Mouse (Mus musculus): ENCODE measurements around the gene Nop9. TPM values are rescaled to one million over a fixed set of nuclear protein-coding genes. Genes with fewer than 3 reads are reported as not detected.

Nop9 gene
- polyA plus RNA-seq, 1 experiment from 2014 or later: 56.7 TPM

- Histone ChIP-seq H3K4me2 (ENCODE audit: low read depth, severe bottlenecking) (no peak overlapping the region), H3K9ac (ENCODE audit: low read length) (no peak overlapping the region), H3K27me3 (ENCODE audit: control insufficient read depth, insufficient read depth, low read length) (no peaks in the 10 kb centered on the region), H3K36me3 (ENCODE audit: control insufficient read depth, insufficient read depth, low read length) (no peaks in the 10 kb centered on the region), H3K4me1 (ENCODE audit: control insufficient read depth, insufficient read depth, low read length) (no peaks in the 10 kb centered on the region), H3K4me3 (ENCODE audit: low read depth, low read length) (no peak overlapping the region), H3K9me3 (ENCODE audit: control insufficient read depth, low read length) (no peaks in the 10 kb centered on the region), H3K27ac (replicated peaks; ENCODE audit: low read depth, low read length) (no peak overlapping the region)
- WGBS: 79% methylated on average over 10 of the region's 10 CpGs
- ATAC-seq (ENCODE audit: insufficient number of reproducible peaks, low FRiP score, low TSS enrichment, low read depth) (no peak), DNase-seq (ENCODE audit: low spot score) (no peak)
These were observed 11.6 kb upstream of the Nop9 start for GRCm38 (mm10) chr14:55733889-55734288.

- H3K27ac ChIP-seq (replicated peaks; ENCODE audit: low read depth, low read length): no peak overlapping the region
These were observed 10.6 kb upstream of the Nop9 start for GRCm38 (mm10) chr14:55734869-55735268.

GRCm38 (mm10) chr14:55735334-55735733 is 10.2 kb upstream of the Nop9 start:
- no peak overlapping the region for H3K4me2 ChIP-seq (ENCODE audit: low read depth, severe bottlenecking)
- 72% methylated on average over 3 of the region's 3 CpGs for WGBS
- no peak overlapping the region for H3K27ac ChIP-seq (replicated peaks; ENCODE audit: low read depth, low read length)
- no peaks in the 10 kb centered on the region for H3K9me3 ChIP-seq (ENCODE audit: control insufficient read depth, low read length)
- no peak overlapping the region for H3K4me3 ChIP-seq (ENCODE audit: low read depth, low read length)
- DNase-seq (ENCODE audit: low spot score) (no peak), ATAC-seq (ENCODE audit: insufficient number of reproducible peaks, low FRiP score, low TSS enrichment, low read depth) (no peak)
- H3K36me3 ChIP-seq (ENCODE audit: control insufficient read depth, insufficient read depth, low read length): peaks cover 2% of the 10 kb centered on the region; the same call in 1 of the 2 replicates
- no peaks in the 10 kb centered on the region for H3K4me1 ChIP-seq (ENCODE audit: control insufficient read depth, insufficient read depth, low read length)
- no peaks in the 10 kb centered on the region for H3K27me3 ChIP-seq (ENCODE audit: control insufficient read depth, insufficient read depth, low read length)
- H3K9ac ChIP-seq (ENCODE audit: low read length): no peak overlapping the region

More at GRCm38 (mm10) chr14:55734869-55735268, 10.6 kb upstream of the Nop9 start:
- H3K9ac ChIP-seq (ENCODE audit: low read length): no peak overlapping the region
- H3K27me3 ChIP-seq (ENCODE audit: control insufficient read depth, insufficient read depth, low read length): no peaks in the 10 kb centered on the region
- ATAC-seq (ENCODE audit: insufficient number of reproducible peaks, low FRiP score, low TSS enrichment, low read depth) (no peak), DNase-seq (ENCODE audit: low spot score) (no peak)
- H3K4me3 ChIP-seq (ENCODE audit: low read depth, low read length): no peak overlapping the region
- no peaks in the 10 kb centered on the region for H3K9me3 ChIP-seq (ENCODE audit: control insufficient read depth, low read length)
- 77% methylated on average over 7 of the region's 7 CpGs for WGBS
- H3K36me3 ChIP-seq (ENCODE audit: control insufficient read depth, insufficient read depth, low read length): peaks cover 2% of the 10 kb centered on the region; the same call in 1 of the 2 replicates
- H3K4me1 ChIP-seq (ENCODE audit: control insufficient read depth, insufficient read depth, low read length): no peaks in the 10 kb centered on the region
- no peak overlapping the region for H3K4me2 ChIP-seq (ENCODE audit: low read depth, severe bottlenecking)

GRCm38 (mm10) chr14:55735758-55736157 is 9.7 kb upstream of the Nop9 start:
- no peak for DNase-seq (ENCODE audit: low spot score)
- no peaks in the 10 kb centered on the region for H3K9me3 ChIP-seq (ENCODE audit: control insufficient read depth, low read length)
- peaks cover 2% of the 10 kb centered on the region; the same call in 1 of the 2 replicates for H3K36me3 ChIP-seq (ENCODE audit: control insufficient read depth, insufficient read depth, low read length)
- H3K4me3 ChIP-seq (ENCODE audit: low read depth, low read length): no peak overlapping the region
- no peaks in the 10 kb centered on the region for H3K27me3 ChIP-seq (ENCODE audit: control insufficient read depth, insufficient read depth, low read length)
- H3K4me1 ChIP-seq (ENCODE audit: control insufficient read depth, insufficient read depth, low read length): no peaks in the 10 kb centered on the region
- H3K27ac ChIP-seq (replicated peaks; ENCODE audit: low read depth, low read length): no peak overlapping the region
- ATAC-seq (ENCODE audit: insufficient number of reproducible peaks, low FRiP score, low TSS enrichment, low read depth): no peak
- H3K9ac ChIP-seq (ENCODE audit: low read length): no peak overlapping the region
- no peak overlapping the region for H3K4me2 ChIP-seq (ENCODE audit: low read depth, severe bottlenecking)
- WGBS: 84% methylated on average over 4 of the region's 4 CpGs

- no peak overlapping the region for H3K9ac ChIP-seq (ENCODE audit: low read length)
- H3K36me3 ChIP-seq (ENCODE audit: control insufficient read depth, insufficient read depth, low read length): peaks cover 2% of the 10 kb centered on the region; the same call in 1 of the 2 replicates
- H3K27me3 ChIP-seq (ENCODE audit: control insufficient read depth, insufficient read depth, low read length): no peaks in the 10 kb centered on the region
- H3K9me3 ChIP-seq (ENCODE audit: control insufficient read depth, low read length): no peaks in the 10 kb centered on the region
- DNase-seq (ENCODE audit: low spot score) (no peak), ATAC-seq (ENCODE audit: insufficient number of reproducible peaks, low FRiP score, low TSS enrichment, low read depth) (no peak)
- no peak overlapping the region for H3K4me3 ChIP-seq (ENCODE audit: low read depth, low read length)
- H3K4me2 ChIP-seq (ENCODE audit: low read depth, severe bottlenecking): no peak overlapping the region
- no peak overlapping the region for H3K27ac ChIP-seq (replicated peaks; ENCODE audit: low read depth, low read length)
- H3K4me1 ChIP-seq (ENCODE audit: control insufficient read depth, insufficient read depth, low read length): no peaks in the 10 kb centered on the region
- WGBS: 85% methylated on average over 9 of the region's 9 CpGs
These were observed 8.3 kb upstream of the Nop9 start for GRCm38 (mm10) chr14:55737086-55737687.

- H3K27me3 ChIP-seq (ENCODE audit: control insufficient read depth, insufficient read depth, low read length): no peaks in the 10 kb centered on the region
- H3K9ac ChIP-seq (ENCODE audit: low read length): no peak overlapping the region; the same call in 1 of the 2 replicates
- no peak overlapping the region for H3K27ac ChIP-seq (replicated peaks; ENCODE audit: low read depth, low read length)
- DNase-seq (ENCODE audit: low spot score) (peak; percentile 93), ATAC-seq (ENCODE audit: insufficient number of reproducible peaks, low FRiP score, low TSS enrichment, low read depth) (peak; percentile 45; the same call in 1 of the 2 replicates)
- no peak overlapping the region for H3K4me2 ChIP-seq (ENCODE audit: low read depth, severe bottlenecking)
- no peak overlapping the region for H3K4me3 ChIP-seq (ENCODE audit: low read depth, low read length)
- H3K9me3 ChIP-seq (ENCODE audit: control insufficient read depth, low read length): no peaks in the 10 kb centered on the region
- 23% methylated on average over 10 of the region's 10 CpGs for WGBS
- H3K36me3 ChIP-seq (ENCODE audit: control insufficient read depth, insufficient read depth, low read length): peaks cover 2% of the 10 kb centered on the region; the same call in 1 of the 2 replicates
- peaks cover 10% of the 10 kb centered on the region for H3K4me1 ChIP-seq (ENCODE audit: control insufficient read depth, insufficient read depth, low read length)
These were observed 1.8 kb upstream of the Nop9 start for GRCm38 (mm10) chr14:55743711-55744110.

GRCm38 (mm10) chr14:55745861-55746237 is 356 bp downstream of the Nop9 start:
- no peak for DNase-seq (ENCODE audit: low spot score)
- whole genome bisulfite sequencing: under 1% methylated on average over 31 of the region's 31 CpGs
- peaks cover 9% of the 10 kb centered on the region; the same call in 1 of the 2 replicates for H3K36me3 ChIP-seq (ENCODE audit: control insufficient read depth, insufficient read depth, low read length)
- no peak; the same call in 1 of the 2 replicates for ATAC-seq (ENCODE audit: insufficient number of reproducible peaks, low FRiP score, low TSS enrichment, low read depth)
- peak overlapping the region; percentile 76 for H3K9ac ChIP-seq (ENCODE audit: low read length)
- H3K27me3 ChIP-seq (ENCODE audit: control insufficient read depth, insufficient read depth, low read length): no peaks in the 10 kb centered on the region; the same call in 1 of the 2 replicates
- H3K27ac ChIP-seq (replicated peaks; ENCODE audit: low read depth, low read length): 0 out of 2 replicates have a peak overlapping the region, but pooled peaks have one; percentile 2
- no peaks in the 10 kb centered on the region for H3K9me3 ChIP-seq (ENCODE audit: control insufficient read depth, low read length)
- H3K4me3 ChIP-seq (ENCODE audit: low read depth, low read length): peak overlapping the region; percentile 93
- H3K4me1 ChIP-seq (ENCODE audit: control insufficient read depth, insufficient read depth, low read length): peaks cover 10% of the 10 kb centered on the region
- H3K4me2 ChIP-seq (ENCODE audit: low read depth, severe bottlenecking): peak overlapping the region; percentile 73

- Histone ChIP-seq H3K27ac (replicated peaks; ENCODE audit: low read depth, low read length) (no peak overlapping the region), H3K4me2 (ENCODE audit: low read depth, severe bottlenecking) (peak overlapping the region; percentile 73; the same call in 1 of the 2 replicates), H3K27me3 (ENCODE audit: control insufficient read depth, insufficient read depth, low read length) (no peaks in the 10 kb centered on the region; the same call in 1 of the 2 replicates), H3K4me3 (ENCODE audit: low read depth, low read length) (no peak overlapping the region), H3K36me3 (ENCODE audit: control insufficient read depth, insufficient read depth, low read length) (peaks cover 12% of the 10 kb centered on the region; the same call in 1 of the 2 replicates), H3K4me1 (ENCODE audit: control insufficient read depth, insufficient read depth, low read length) (peaks cover 10% of the 10 kb centered on the region), H3K9ac (ENCODE audit: low read length) (no peak overlapping the region), H3K9me3 (ENCODE audit: control insufficient read depth, low read length) (no peaks in the 10 kb centered on the region)
- ATAC-seq (ENCODE audit: insufficient number of reproducible peaks, low FRiP score, low TSS enrichment, low read depth) (no peak), DNase-seq (ENCODE audit: low spot score) (no peak)
- WGBS: 90% methylated on average over 10 of the region's 10 CpGs
These were observed 1.8 kb downstream of the Nop9 start for GRCm38 (mm10) chr14:55747051-55747847.
